Mouse (Mus musculus): ENCODE results near the gene Cnga2. TPM values are rescaled to one million over a fixed set of nuclear protein-coding genes. Genes with fewer than 3 reads are reported as not detected.
"Not testable (repeated sequence)": the region's sequence is repeated elsewhere in the genome, so short reads cannot be mapped to it uniquely, and the experiment has no call there.

Gene Cnga2
- polyA plus RNA-seq, 1 experiment, result 0.09 TPM

DNA sequence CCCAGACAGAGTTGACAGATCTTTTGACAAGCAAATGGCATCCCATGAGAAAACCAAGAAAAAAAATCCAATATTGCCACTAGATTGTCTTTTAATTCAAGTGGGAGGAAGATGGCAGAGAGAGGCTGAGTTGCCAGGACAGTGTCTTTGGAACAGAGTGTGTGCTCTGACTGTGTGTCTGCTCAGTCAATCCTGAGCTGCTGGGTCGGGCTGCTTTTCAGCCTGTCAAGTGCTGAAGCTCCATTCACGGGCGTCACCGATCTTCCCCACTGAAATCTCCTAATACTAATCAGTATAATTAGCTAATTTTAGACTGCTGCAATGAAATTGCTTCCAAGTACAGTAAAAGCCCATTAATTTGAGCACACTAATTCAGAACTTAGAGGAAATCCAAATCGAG lies 20.3 kb upstream of the Cnga2 start:
- TF ChIP-seq POLR2A (IDR thresholded peaks at IDR 0.05; ENCODE audit: control insufficient read depth, low read depth, low read length), result no peak
- Histone ChIP-seq H3K27me3 (ENCODE audit: control insufficient read depth, insufficient read depth, low read length) (no peaks in the 10 kb centered on the region), H3K36me3 (ENCODE audit: control insufficient read depth, insufficient read depth, low read length) (no peaks in the 10 kb centered on the region), H3K4me1 (ENCODE audit: control insufficient read depth, insufficient read depth, low read length) (no peaks in the 10 kb centered on the region), H3K27ac (ENCODE audit: control insufficient read depth, insufficient read depth, low read depth, low read length) (no peak overlapping the region), H3K4me3 (ENCODE audit: control insufficient read depth, low read depth, low read length) (no peak overlapping the region)

GRCm38 (mm10) chrX:71972686-71973085 lies 19.0 kb upstream of the Cnga2 start, which contains the start of gene Fate1:
Gene Fate1, plus strand, starts transcription at chrX:71972986.
- no peaks in the 10 kb centered on the region for H3K4me1 ChIP-seq (ENCODE audit: control insufficient read depth, insufficient read depth, low read length)
- H3K4me3 ChIP-seq (ENCODE audit: control insufficient read depth, low read depth, low read length), result no peak within 1 kb of the TSS
- no peaks in the 10 kb centered on the region for H3K36me3 ChIP-seq (ENCODE audit: control insufficient read depth, insufficient read depth, low read length)
- H3K27ac ChIP-seq (ENCODE audit: control insufficient read depth, insufficient read depth, low read depth, low read length), result no peak within 1 kb of the TSS
- H3K27me3 ChIP-seq (ENCODE audit: control insufficient read depth, insufficient read depth, low read length), result no peaks in the 10 kb centered on the region
- no peak for TF ChIP-seq CTCF (IDR thresholded peaks at IDR 0.05; ENCODE audit: control insufficient read depth, insufficient read depth, insufficient replicate concordance, low read depth, low read length)
- no peak for TF ChIP-seq POLR2A (IDR thresholded peaks at IDR 0.05; ENCODE audit: control insufficient read depth, low read depth, low read length)

DNA sequence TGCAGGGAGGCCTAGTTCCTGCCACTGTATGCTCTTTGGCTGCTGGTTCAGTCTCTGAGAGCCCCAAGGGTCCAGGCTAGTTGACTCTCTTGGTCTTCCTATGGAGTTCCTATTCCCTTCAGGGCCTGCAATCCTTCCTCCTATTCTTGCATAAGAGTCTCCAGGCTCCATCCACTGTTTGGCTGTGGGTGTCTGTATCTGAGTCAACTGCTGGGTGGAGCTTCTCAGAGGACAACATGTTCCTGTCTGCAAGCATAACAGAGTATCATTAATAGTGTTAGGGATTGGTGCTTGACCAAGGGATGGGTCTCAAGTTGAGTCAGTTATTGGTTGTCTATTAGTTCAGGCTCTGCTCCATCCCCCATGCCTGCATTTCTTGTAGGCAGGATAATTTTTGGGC lies 14.0 kb upstream of the Cnga2 start:
- H3K27me3 ChIP-seq (ENCODE audit: control insufficient read depth, insufficient read depth, low read length); H3K4me3 ChIP-seq (ENCODE audit: control insufficient read depth, low read depth, low read length): not testable (repeated sequence)

GRCm38 (mm10) chrX:71980443-71980842 lies 11.2 kb upstream of the Cnga2 start:
- H3K27me3 ChIP-seq (ENCODE audit: control insufficient read depth, insufficient read depth, low read length), result no peaks in the 10 kb centered on the region
- H3K4me1 ChIP-seq (ENCODE audit: control insufficient read depth, insufficient read depth, low read length), result no peaks in the 10 kb centered on the region
- H3K36me3 ChIP-seq (ENCODE audit: control insufficient read depth, insufficient read depth, low read length), result no peaks in the 10 kb centered on the region
- no peak overlapping the region for H3K27ac ChIP-seq (ENCODE audit: control insufficient read depth, insufficient read depth, low read depth, low read length)
- H3K4me3 ChIP-seq (ENCODE audit: control insufficient read depth, low read depth, low read length), result no peak overlapping the region
- TF ChIP-seq POLR2A (IDR thresholded peaks at IDR 0.05; ENCODE audit: control insufficient read depth, low read depth, low read length), result no peak
- no peak for TF ChIP-seq CTCF (IDR thresholded peaks at IDR 0.05; ENCODE audit: control insufficient read depth, insufficient read depth, insufficient replicate concordance, low read depth, low read length)

More for the DNA sequence above, 14.0 kb upstream of the Cnga2 start:
- not testable (repeated sequence) for H3K36me3 ChIP-seq (ENCODE audit: control insufficient read depth, insufficient read depth, low read length); H3K27ac ChIP-seq (ENCODE audit: control insufficient read depth, insufficient read depth, low read depth, low read length); H3K4me1 ChIP-seq (ENCODE audit: control insufficient read depth, insufficient read depth, low read length)

GRCm38 (mm10) chrX:71981322-71981721 lies 10.3 kb upstream of the Cnga2 start:
- TF ChIP-seq CTCF (IDR thresholded peaks at IDR 0.05; ENCODE audit: control insufficient read depth, insufficient read depth, insufficient replicate concordance, low read depth, low read length) (no peak), POLR2A (IDR thresholded peaks at IDR 0.05; ENCODE audit: control insufficient read depth, low read depth, low read length) (no peak)
- Histone ChIP-seq H3K4me3 (ENCODE audit: control insufficient read depth, low read depth, low read length) (no peak overlapping the region), H3K27me3 (ENCODE audit: control insufficient read depth, insufficient read depth, low read length) (no peaks in the 10 kb centered on the region)

DNA sequence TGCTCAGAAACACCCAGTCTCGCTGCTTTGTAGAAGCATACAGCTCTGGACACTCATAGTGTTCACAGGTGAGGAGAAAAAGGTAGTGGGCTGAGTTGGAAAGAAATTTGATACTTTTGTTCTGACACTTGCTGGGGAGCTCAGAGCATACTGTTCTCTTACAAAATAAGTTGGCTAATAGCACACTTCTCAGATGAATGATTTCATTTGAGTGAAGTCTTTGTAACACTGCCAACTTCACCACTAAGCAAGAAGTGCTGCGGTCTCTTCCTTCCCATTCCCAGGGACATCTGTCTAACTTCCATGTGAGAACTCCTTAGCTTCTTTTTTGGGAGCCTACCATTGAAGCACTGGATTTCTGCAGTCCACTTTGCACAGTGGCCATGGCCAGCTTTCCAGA lies 8.4 kb upstream of the Cnga2 start:
- no peaks in the 10 kb centered on the region for H3K27me3 ChIP-seq (ENCODE audit: control insufficient read depth, insufficient read depth, low read length)

More at GRCm38 (mm10) chrX:71981322-71981721, 10.3 kb upstream of the Cnga2 start:
- H3K4me1 ChIP-seq (ENCODE audit: control insufficient read depth, insufficient read depth, low read length), result no peaks in the 10 kb centered on the region
- no peak overlapping the region for H3K27ac ChIP-seq (ENCODE audit: control insufficient read depth, insufficient read depth, low read depth, low read length)
- no peaks in the 10 kb centered on the region for H3K36me3 ChIP-seq (ENCODE audit: control insufficient read depth, insufficient read depth, low read length)

DNA sequence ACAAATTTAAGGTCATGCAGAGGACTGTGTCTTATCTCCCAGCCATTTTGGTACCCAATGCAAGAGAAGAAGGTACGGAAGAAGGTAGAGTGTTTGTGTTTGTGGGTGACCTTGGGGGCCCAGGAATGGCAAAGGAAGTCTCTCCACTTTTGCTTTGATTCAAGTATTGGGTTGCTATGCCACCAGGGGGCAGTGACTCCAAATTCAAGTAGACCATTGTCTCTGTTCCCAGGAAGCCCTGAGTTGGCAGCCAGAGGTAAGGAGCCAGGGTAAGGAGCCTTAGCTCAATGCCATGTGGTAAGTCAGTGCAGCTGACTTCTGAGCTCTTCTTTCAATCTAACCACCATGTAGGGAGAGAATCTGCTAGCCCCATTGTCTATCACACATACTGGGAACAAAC lies 7.9 kb upstream of the Cnga2 start:
- H3K36me3 ChIP-seq (ENCODE audit: control insufficient read depth, insufficient read depth, low read length), result no peaks in the 10 kb centered on the region
- no peaks in the 10 kb centered on the region for H3K4me1 ChIP-seq (ENCODE audit: control insufficient read depth, insufficient read depth, low read length)
- H3K27ac ChIP-seq (ENCODE audit: control insufficient read depth, insufficient read depth, low read depth, low read length), result no peak overlapping the region
- no peaks in the 10 kb centered on the region for H3K27me3 ChIP-seq (ENCODE audit: control insufficient read depth, insufficient read depth, low read length)
- TF ChIP-seq CTCF (IDR thresholded peaks at IDR 0.05; ENCODE audit: control insufficient read depth, insufficient read depth, insufficient replicate concordance, low read depth, low read length) (no peak), POLR2A (IDR thresholded peaks at IDR 0.05; ENCODE audit: control insufficient read depth, low read depth, low read length) (no peak)
- H3K4me3 ChIP-seq (ENCODE audit: control insufficient read depth, low read depth, low read length), result no peak overlapping the region

More for the DNA sequence above, 8.4 kb upstream of the Cnga2 start:
- Histone ChIP-seq H3K4me3 (ENCODE audit: control insufficient read depth, low read depth, low read length) (no peak overlapping the region), H3K4me1 (ENCODE audit: control insufficient read depth, insufficient read depth, low read length) (no peaks in the 10 kb centered on the region), H3K36me3 (ENCODE audit: control insufficient read depth, insufficient read depth, low read length) (no peaks in the 10 kb centered on the region), H3K27ac (ENCODE audit: control insufficient read depth, insufficient read depth, low read depth, low read length) (no peak overlapping the region)
- TF ChIP-seq POLR2A (IDR thresholded peaks at IDR 0.05; ENCODE audit: control insufficient read depth, low read depth, low read length) (no peak), CTCF (IDR thresholded peaks at IDR 0.05; ENCODE audit: control insufficient read depth, insufficient read depth, insufficient replicate concordance, low read depth, low read length) (no peak)

GRCm38 (mm10) chrX:71995972-71996371 lies 4.3 kb downstream of the Cnga2 start:
- Histone ChIP-seq H3K27ac (ENCODE audit: control insufficient read depth, insufficient read depth, low read depth, low read length) (no peak overlapping the region), H3K4me1 (ENCODE audit: control insufficient read depth, insufficient read depth, low read length) (no peaks in the 10 kb centered on the region), H3K36me3 (ENCODE audit: control insufficient read depth, insufficient read depth, low read length) (no peaks in the 10 kb centered on the region), H3K4me3 (ENCODE audit: control insufficient read depth, low read depth, low read length) (no peak overlapping the region), H3K27me3 (ENCODE audit: control insufficient read depth, insufficient read depth, low read length) (no peaks in the 10 kb centered on the region)
- TF ChIP-seq POLR2A (IDR thresholded peaks at IDR 0.05; ENCODE audit: control insufficient read depth, low read depth, low read length), result no peak
- no peak for TF ChIP-seq CTCF (IDR thresholded peaks at IDR 0.05; ENCODE audit: control insufficient read depth, insufficient read depth, insufficient replicate concordance, low read depth, low read length)

Measured in testis, adult 2 months (tissue).